Mouse (Mus musculus): ENCODE results near the gene Hspa1b.

Hspa1b gene

DNA sequence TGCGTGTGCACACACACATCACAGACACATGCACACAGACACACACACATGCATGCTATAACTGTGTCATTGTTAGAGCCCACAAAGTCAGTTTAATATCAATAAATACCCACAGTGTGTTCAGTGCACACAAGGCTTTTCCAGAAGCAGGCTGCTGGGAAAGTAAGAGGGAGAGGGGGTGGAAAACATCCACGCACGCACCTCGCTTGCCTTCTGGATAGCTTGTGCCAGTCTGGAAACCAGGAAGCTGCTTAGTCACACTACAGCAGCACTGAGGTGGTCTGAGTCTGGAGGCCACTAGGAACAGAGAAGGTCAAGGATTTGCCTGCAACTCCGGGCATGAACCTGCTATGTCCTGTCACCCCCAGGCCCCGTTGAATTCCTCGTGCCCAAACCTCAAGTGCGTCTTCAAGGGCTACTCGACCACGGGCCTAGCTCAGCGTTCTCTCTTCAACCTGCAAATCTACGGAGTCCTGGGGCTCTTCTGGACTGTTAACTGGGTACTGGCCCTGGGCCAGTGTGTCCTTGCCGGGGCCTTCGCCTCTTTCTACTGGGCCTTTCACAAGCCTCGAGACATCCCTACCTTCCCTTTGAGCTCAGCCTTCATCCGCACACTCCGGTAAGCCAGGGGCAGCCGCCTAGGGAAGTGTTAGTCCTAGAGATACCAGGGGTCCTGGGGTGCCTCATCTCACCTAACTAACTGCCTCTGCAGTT lies 31.6 kb downstream of the Hspa1b start:
- DNase-seq, result no peak

- DNase-seq, result no peak
These were observed 34.8 kb downstream of the Hspa1b start for GRCm38 (mm10) chr17:34924258-34924657.

GRCm38 (mm10) chr17:34922939-34923338 lies 36.1 kb downstream of the Hspa1b start:
- DNase-seq, result peak; percentile 22

DNA sequence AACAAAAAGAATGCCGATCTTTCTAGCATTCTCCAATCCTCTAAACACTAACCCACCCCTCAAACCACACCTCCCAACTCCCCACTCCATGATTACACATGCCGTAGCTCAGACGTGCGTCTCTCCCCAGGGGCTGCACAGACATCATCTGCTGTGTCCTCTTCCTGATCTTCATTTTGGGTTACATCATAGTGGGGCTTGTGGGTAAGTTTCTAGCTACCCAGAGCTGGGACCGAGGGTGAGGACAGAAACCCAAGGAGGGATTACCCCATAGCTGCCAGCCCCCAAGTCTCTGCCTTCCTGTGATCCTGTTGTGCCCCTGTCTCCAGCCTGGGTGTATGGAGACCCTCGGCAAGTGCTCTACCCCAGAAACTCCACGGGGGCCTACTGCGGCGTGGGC lies 41.9 kb downstream of the Hspa1b start:
- DNase-seq, result no peak

DNA sequence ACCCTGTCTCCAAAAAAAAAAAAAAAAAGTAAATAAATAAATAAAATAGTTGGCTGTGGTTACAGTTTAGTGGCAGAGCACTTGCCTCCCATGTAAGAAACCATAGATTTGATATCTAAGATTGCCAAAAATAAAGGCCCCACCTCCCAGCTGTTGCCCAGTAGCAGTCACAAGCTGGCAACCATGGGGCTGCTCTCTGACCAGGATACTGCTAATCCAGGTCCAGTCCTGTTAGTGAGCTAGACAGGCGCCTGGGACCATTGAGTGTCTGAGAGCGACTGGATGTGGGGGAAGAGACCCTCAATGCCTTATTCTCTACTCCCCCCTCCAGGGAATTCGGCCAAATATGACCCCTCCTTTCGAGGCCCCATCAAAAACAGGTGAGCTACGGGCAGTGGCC lies 42.7 kb downstream of the Hspa1b start:
- no peak for DNase-seq

- DNase-seq, result peak; percentile 35
These were observed 43.6 kb downstream of the Hspa1b start for GRCm38 (mm10) chr17:34915410-34915831.

DNA sequence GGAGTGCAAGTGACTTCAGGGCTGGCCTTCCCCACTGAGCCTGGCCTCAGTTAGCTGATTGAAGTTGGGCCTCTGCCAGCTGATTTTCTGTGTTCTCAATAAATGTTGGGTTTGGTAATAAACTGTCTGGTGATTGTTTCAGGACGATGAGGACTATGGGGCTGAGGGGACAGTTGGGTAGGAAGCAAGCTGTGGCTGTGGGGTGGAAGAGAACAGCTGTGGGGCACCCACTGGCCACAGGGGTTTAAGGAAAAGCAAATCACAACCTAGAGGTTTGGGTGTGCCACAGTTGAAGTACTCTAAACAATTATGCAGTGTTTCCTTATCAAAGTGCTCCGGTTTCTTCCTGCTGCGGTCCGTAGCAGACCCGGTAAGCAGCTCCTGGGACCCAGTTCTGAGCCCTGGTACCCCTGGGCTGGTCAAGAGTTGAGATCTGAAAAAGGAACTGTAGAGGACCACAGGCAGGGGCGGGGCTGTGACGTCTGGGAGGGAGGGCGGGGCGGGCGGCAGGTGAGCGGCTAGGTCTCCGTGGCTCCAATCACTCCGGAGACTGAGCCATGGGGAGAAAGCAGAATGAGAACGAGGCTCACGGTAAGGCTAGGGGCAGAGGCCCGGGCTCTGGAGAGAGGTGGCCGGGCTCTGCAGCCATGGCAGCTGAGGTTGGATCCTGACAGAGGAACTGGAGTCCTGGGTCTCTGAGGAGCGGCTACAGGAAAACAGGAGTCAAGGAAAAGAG lies 44.9 kb downstream of the Hspa1b start, which contains the start of gene Slc44a4:
TSS of gene Slc44a4 (plus strand) at position 537 of the 736 bp plus-strand sequence.
- no peak for DNase-seq

DNA sequence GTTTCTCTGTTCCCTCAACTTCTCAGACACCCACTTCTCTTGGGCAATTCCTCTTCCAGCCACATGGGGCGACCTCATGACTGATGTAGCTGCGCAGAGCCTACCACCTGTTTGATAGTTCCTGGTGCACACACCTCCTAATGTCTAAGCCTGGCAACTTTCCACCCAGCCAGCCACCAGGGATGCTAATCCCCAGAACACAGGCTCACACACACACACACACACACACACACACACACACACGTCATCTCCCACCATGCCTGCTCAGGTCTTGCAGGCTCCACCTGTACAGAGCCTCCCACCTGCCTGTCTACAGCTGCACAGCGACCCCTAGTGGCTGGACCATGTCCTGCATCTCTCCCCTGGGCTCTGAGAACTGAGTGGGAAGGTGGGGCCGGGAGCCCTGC lies 47.1 kb downstream of the Hspa1b start:
- peak; percentile 77 for DNase-seq

DNA sequence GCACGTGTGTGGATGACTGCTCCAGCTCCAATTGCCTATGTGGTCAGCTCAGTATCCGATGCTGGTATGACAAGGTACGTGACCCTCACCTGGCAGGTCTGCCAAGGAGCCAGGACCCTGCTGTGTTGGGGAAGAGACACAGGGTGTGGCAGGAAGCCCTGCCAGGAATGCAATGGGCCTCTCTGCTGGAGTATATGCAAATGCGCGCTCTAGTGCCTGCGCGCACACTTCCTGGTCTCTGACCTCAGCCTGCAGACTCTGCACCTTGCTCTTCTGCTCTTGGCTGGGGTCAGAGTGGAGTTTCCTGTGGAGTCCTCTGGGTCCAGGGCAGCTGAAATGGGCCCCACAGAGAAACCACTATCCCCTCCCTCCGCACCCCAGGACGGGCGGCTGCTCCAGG lies 48.1 kb downstream of the Hspa1b start:
- no peak for DNase-seq
